Mouse (Mus musculus) cortical plate, adult 2 months (tissue): ENCODE results near the gene Olfr1306. TPM values are rescaled to one million over a fixed set of nuclear protein-coding genes. Genes with fewer than 3 reads are reported as not detected.

Experiments used
- H3K27ac ChIP-seq: fragments of 200-500 bp; 2 replicates; pipeline ENCODE4 v1.5.1; 2012; ENCODE audit warnings: low read length, control low read depth, inconsistent platforms; ENCODE audit not compliant: insufficient read depth
- H3K4me1 ChIP-seq: fragments of 200-500 bp; 2 replicates; pipeline ENCODE4 v1.6.1; 2011; ENCODE audit warnings: low read length; ENCODE audit not compliant: control insufficient read depth, insufficient read depth
- H3K4me3 ChIP-seq: fragments of 200-500 bp; 2 replicates; pipeline ENCODE4 v1.5.1; 2011; ENCODE audit warnings: mild to moderate bottlenecking, low read length, control low read depth; ENCODE audit not compliant: insufficient read depth
- CTCF ChIP-seq: fragments of 200-500 bp; IDR thresholded peaks from 2 replicates; pipeline ENCODE4 v1.5.1; 2011; ENCODE audit warnings: mild to moderate bottlenecking, control low read depth, low read length; ENCODE audit not compliant: insufficient read depth; ENCODE audit errors: extremely low read depth
- POLR2A ChIP-seq: fragments of 200-500 bp; IDR thresholded peaks from 2 replicates; pipeline ENCODE4 v1.6.1; 2011; ENCODE audit warnings: mild to moderate bottlenecking, low read length, control low read depth; ENCODE audit not compliant: insufficient read depth; ENCODE audit errors: extremely low read depth
- polyA plus RNA-seq: library from polyadenylated mRNA; depleted of rRNA; stranded (reverse); fragments of >200 nt; gene quantifications from 2 replicates; pipeline ENCODE4 v1.2.3, GENCODE M21; 2012; rRNA removed

Olfr1306 gene
- polyA plus RNA-seq: not detected in 2 replicates

GRCm38 (mm10) chr2:111916171-111916570 is at the start of gene Olfr1306:
Gene Olfr1306, minus strand, starts transcription at chr2:111916271.
- Histone ChIP-seq H3K27ac (no peak within 1 kb of the TSS), H3K4me3 (no peak within 1 kb of the TSS), H3K4me1 (no peaks in the 10 kb centered on the region)
- TF ChIP-seq CTCF: no peak
- no peak for TF ChIP-seq POLR2A

GRCm38 (mm10) chr2:111964844-111965243 is 48.8 kb upstream of the Olfr1306 start, which contains the start of gene Olfr1308:
Gene Olfr1308, minus strand, starts transcription at chr2:111964944.
- Histone ChIP-seq H3K4me3 (no peak within 1 kb of the TSS), H3K27ac (no peak within 1 kb of the TSS), H3K4me1 (no peaks in the 10 kb centered on the region)
- no peak for TF ChIP-seq CTCF
- no peak for TF ChIP-seq POLR2A

DNA sequence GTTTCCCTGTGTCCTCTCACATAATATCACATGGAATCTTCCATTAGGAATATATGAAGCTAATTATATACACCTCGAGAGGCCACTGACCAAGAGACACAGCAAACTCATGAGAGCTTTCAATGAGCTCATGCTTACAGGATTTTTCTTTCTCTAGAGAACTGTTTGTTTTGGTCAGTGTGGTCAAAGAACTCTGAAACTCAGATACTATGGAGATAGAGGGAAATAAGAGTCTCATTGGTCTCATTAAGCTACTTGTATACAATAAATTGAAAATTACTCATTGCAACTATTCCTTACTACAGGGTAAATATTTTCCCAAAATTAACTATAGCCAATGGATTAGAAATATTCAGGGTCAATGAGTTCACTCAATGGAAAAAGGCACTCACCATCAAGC is 33.3 kb upstream of the Olfr1306 start, which contains the start of gene Olfr1307:
Olfr1307 (minus strand) TSS at position 101 of the 400 bp plus-strand sequence.
- Histone ChIP-seq H3K4me1 (no peaks in the 10 kb centered on the region), H3K4me3 (no peak within 1 kb of the TSS), H3K27ac (no peak within 1 kb of the TSS)
- TF ChIP-seq CTCF (no peak), POLR2A (no peak)

DNA sequence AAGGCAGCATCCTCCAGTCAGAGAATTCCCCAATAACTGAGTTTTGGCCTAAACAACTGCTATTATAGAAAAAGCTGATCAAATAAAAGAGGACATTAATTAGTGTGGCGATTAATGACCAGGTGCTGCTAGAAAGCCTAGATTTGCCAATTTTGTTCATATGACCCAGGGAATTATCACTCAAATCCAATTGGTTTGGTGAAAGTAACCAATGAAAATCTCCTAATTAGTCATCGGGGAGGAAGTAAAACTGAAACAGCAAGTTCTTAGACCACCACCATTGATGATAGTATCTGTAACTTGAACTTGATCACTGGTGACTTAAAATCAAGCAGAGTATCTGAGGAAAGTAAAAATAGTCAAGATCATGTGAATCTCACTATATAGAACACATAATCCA is 39.0 kb downstream of the Olfr1306 start, which contains the start of gene Olfr1305:
Olfr1305 (minus strand) TSS at position 101 of the 400 bp plus-strand sequence.
- H3K27ac ChIP-seq: no peak within 1 kb of the TSS
- no peaks in the 10 kb centered on the region for H3K4me1 ChIP-seq
- TF ChIP-seq CTCF: no peak
- TF ChIP-seq POLR2A: no peak
- no peak within 1 kb of the TSS for H3K4me3 ChIP-seq

Other genes with a start within 250 kb of the Olfr1306 start
- not detected in 2 replicates for gene Olfr1301, start 165.3 kb downstream of the Olfr1306 start, polyA plus RNA-seq
- not detected in 2 replicates for gene Olfr1302, start 138.8 kb downstream of the Olfr1306 start, polyA plus RNA-seq
- not detected in 2 replicates for gene Olfr1303, start 95.9 kb downstream of the Olfr1306 start, polyA plus RNA-seq
- not detected in 2 replicates for gene Olfr1305, start 39.1 kb downstream of the Olfr1306 start, polyA plus RNA-seq
- gene Olfr1307, start 33.2 kb upstream of the Olfr1306 start, polyA plus RNA-seq: not detected in 2 replicates
- gene Olfr1308, start 48.7 kb upstream of the Olfr1306 start, polyA plus RNA-seq: not detected in 2 replicates
- not detected in 2 replicates for gene Olfr1309, start 74.0 kb upstream of the Olfr1306 start, polyA plus RNA-seq
- not detected in 2 replicates for gene Olfr1310, start 96.4 kb upstream of the Olfr1306 start, polyA plus RNA-seq
- gene Olfr1311, start 108.1 kb upstream of the Olfr1306 start, polyA plus RNA-seq: not detected in 2 replicates
- not detected in 2 replicates for gene Olfr1312, start 134.0 kb upstream of the Olfr1306 start, polyA plus RNA-seq
- not detected in 2 replicates for gene Olfr1313, start 161.6 kb upstream of the Olfr1306 start, polyA plus RNA-seq
- not detected in 2 replicates for gene Olfr1314, start 180.5 kb upstream of the Olfr1306 start, polyA plus RNA-seq
- not detected in 2 replicates for gene Olfr1315-ps1, start 199.2 kb upstream of the Olfr1306 start, polyA plus RNA-seq
- not detected in 2 replicates for gene Olfr1316, start 218.7 kb upstream of the Olfr1306 start, polyA plus RNA-seq
- not detected in 2 replicates for gene Olfr1317, start 224.1 kb upstream of the Olfr1306 start, polyA plus RNA-seq
- gene Olfr1318, start 237.9 kb upstream of the Olfr1306 start, polyA plus RNA-seq: not detected in 2 replicates